Mouse (Mus musculus) limb, embryonic 11.5 days (tissue): ENCODE data around the gene Lrrc1. TPM values are rescaled to one million over a fixed set of nuclear protein-coding genes. Genes with fewer than 3 reads are reported as not detected.

Source experiments
- ATAC-seq: fragments of 200-750 bp; cut with Nextera tagmentation; 2 replicates; pipeline ENCODE4 v1.8.0; 2017; ENCODE audit warnings: low read depth; ENCODE audit not compliant: insufficient number of reproducible peaks, low FRiP score, low TSS enrichment
- DNase-seq: peaks from one replicate; pipeline ENCODE4 v3.0.0-alpha.2; 2015; ENCODE audit warnings: low spot score
- H3K27ac ChIP-seq: fragments of 300-500 bp; sonication (generic); replicated peaks from 2 replicates; pipeline ENCODE4 v1.5.1; 2014; ENCODE audit warnings: low read depth, mild to moderate bottlenecking, low read length
- H3K27me3 ChIP-seq: fragments of 300-500 bp; sonication (generic); 2 replicates; pipeline ENCODE4 v1.6.1; 2014; ENCODE audit warnings: mild to moderate bottlenecking, low read length, mixed read lengths; ENCODE audit not compliant: control insufficient read depth, insufficient read depth
- H3K36me3 ChIP-seq: fragments of 300-500 bp; sonication (generic); 2 replicates; pipeline ENCODE4 v1.6.1; 2014; ENCODE audit warnings: mild to moderate bottlenecking, low read length, moderate library complexity, mixed read lengths; ENCODE audit not compliant: control insufficient read depth, insufficient read depth
- H3K4me1 ChIP-seq: fragments of 300-500 bp; sonication (generic); 2 replicates; pipeline ENCODE4 v1.6.1; 2014; ENCODE audit warnings: low read length, mixed read lengths; ENCODE audit not compliant: control insufficient read depth, insufficient read depth
- H3K4me2 ChIP-seq: fragments of 300-500 bp; sonication (generic); 2 replicates; pipeline ENCODE4 v1.6.1; 2014; ENCODE audit warnings: low read depth, mild to moderate bottlenecking, moderate library complexity; ENCODE audit not compliant: severe bottlenecking
- H3K4me3 ChIP-seq: fragments of 300-500 bp; sonication (generic); 2 replicates; pipeline ENCODE4 v1.5.1; 2014; ENCODE audit warnings: low read depth, low read length
- H3K9ac ChIP-seq: fragments of 300-500 bp; sonication (generic); 2 replicates; pipeline ENCODE4 v1.6.1; 2014; ENCODE audit warnings: mild to moderate bottlenecking, low read length
- H3K9me3 ChIP-seq: fragments of 300-500 bp; sonication (generic); 2 replicates; pipeline ENCODE4 v1.6.1; 2016; ENCODE audit warnings: low read length; ENCODE audit not compliant: control insufficient read depth
- WGBS: fragments of 180-500 bp; shearing (Covaris S2); extraction: QIAGEN DNeasy Blood & Tissue Kit; methylation state at CpG from one replicate; pipeline ENCODE4 v1.1.7; 2014; 5-methylcytosine and 5-hydroxymethylcytosine counted together
- polyA plus RNA-seq: library from polyadenylated mRNA; unstranded; fragments of >200 nt; fragmentation: Nextera tagmentation; extraction: Ambion mirVana; gene quantifications from 2 replicates; pipeline ENCODE4 v1.2.1, GENCODE M21; 2014

Lrrc1 gene
- polyA plus RNA-seq, 1 experiment from 2014 or later = 7.1 TPM

DNA sequence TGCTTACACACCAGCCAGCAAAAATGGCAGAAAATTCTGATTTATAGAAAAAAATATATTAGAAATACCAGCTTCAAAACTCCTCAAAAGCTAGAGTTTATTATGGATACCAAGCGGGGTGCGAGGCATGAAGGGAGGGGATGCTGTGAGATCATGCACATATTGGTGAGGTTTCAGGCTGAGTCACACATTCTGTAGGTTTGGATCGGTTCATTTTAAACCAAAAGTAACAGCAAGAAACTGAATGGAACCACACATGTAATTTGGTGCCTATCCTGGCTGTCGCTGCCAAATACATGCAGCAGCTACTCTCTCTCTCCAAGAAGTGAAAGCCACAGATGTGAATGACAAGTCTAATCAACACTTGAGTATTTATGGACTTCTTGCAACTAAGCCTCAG is 99.8 kb downstream of the Lrrc1 start:
- DNase-seq (no peak), ATAC-seq (no peak)
- H3K36me3 ChIP-seq = no peaks in the 10 kb centered on the region; the same call in 1 of the 2 replicates
- WGBS = 90% methylated on average over 4 of the region's 4 CpGs
- H3K4me3 ChIP-seq = no peak overlapping the region
- H3K27ac ChIP-seq = no peak overlapping the region
- no peaks in the 10 kb centered on the region for H3K9me3 ChIP-seq
- no peak overlapping the region for H3K4me2 ChIP-seq
- H3K4me1 ChIP-seq = no peaks in the 10 kb centered on the region
- H3K9ac ChIP-seq = no peak overlapping the region
- H3K27me3 ChIP-seq = no peaks in the 10 kb centered on the region

DNA sequence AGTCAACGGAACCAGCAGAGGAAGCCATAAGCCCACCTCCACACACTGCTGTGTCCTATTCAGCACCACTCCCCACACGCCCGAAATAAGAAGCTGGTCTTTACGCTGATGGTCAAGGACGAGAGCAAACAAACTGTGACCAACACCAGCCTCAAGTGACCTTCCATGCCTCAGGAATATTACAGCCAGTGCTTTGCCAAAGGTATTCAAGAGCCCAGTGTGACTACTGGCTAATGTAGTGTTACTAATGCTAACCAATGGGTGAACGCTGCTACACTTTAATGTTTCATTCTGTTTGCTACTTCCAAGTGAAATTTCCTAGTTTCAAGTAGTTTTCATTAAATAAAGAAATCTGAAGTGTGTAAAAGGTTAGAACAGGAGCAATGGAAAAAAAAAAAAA is 105.3 kb downstream of the Lrrc1 start:
- Histone ChIP-seq H3K27ac (no peak overlapping the region), H3K4me3 (no peak overlapping the region), H3K36me3 (no peaks in the 10 kb centered on the region; the same call in 1 of the 2 replicates), H3K4me1 (no peaks in the 10 kb centered on the region), H3K9ac (no peak overlapping the region), H3K4me2 (no peak overlapping the region), H3K27me3 (no peaks in the 10 kb centered on the region), H3K9me3 (no peaks in the 10 kb centered on the region)
- 86% methylated on average over 6 of the region's 6 CpGs for WGBS
- DNase-seq (no peak), ATAC-seq (no peak)

DNA sequence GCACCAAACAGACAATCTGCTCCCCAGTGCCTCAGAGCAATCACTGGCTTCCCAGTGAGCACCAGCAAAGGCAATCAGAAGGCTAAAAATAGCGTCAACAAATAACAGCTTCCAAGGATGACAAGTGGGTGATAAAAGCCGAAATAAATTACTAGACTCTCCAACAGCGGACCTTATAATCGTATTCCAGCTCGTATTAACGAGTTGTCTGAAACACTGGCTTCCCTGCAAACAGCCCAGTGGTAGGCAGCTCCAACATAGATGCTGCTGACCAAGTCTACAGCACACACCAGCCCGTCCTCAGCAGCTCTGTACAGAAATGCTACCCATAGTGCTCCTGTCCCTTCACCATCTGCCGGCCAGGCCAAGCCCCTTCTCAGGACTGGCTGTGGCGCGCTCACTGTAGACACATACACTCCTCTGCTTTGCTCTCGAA is 105.8 kb downstream of the Lrrc1 start:
- H3K4me1 ChIP-seq = no peaks in the 10 kb centered on the region
- no peak for ATAC-seq
- no peak overlapping the region for H3K4me3 ChIP-seq
- H3K9me3 ChIP-seq = no peaks in the 10 kb centered on the region
- no peak for DNase-seq
- WGBS = 61% methylated on average over 11 of the region's 11 CpGs
- no peak overlapping the region for H3K4me2 ChIP-seq
- H3K27me3 ChIP-seq = no peaks in the 10 kb centered on the region
- H3K36me3 ChIP-seq = no peaks in the 10 kb centered on the region; the same call in 1 of the 2 replicates
- H3K9ac ChIP-seq = no peak overlapping the region
- H3K27ac ChIP-seq = no peak overlapping the region

DNA sequence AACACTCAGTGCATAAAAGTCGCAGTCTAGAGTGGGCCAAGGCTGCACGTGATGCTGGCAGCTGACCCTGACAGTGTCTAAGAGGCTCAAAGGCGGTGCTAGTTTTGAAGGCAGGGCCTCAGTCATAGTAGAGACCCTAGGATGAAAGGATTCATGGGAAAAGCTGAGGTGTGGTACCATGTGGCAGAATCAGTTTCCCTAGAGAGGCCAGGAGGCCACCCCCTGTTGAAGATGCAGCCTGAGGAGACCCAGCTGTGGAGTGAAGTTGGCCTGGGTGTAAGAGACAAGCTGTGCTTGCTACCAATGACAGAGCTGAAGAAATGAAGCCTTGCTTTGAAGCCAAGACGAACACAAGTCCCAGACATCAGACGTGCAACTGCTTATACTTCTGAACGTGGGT is 107.5 kb downstream of the Lrrc1 start:
- H3K9me3 ChIP-seq = no peaks in the 10 kb centered on the region
- no peak overlapping the region for H3K27ac ChIP-seq
- DNase-seq = no peak
- no peaks in the 10 kb centered on the region; the same call in 1 of the 2 replicates for H3K36me3 ChIP-seq
- no peaks in the 10 kb centered on the region for H3K27me3 ChIP-seq
- no peak overlapping the region for H3K4me3 ChIP-seq
- no peak for ATAC-seq
- no peaks in the 10 kb centered on the region for H3K4me1 ChIP-seq
- WGBS = 91% methylated on average over 6 of the region's 6 CpGs
- no peak overlapping the region for H3K4me2 ChIP-seq
- no peak overlapping the region for H3K9ac ChIP-seq

DNA sequence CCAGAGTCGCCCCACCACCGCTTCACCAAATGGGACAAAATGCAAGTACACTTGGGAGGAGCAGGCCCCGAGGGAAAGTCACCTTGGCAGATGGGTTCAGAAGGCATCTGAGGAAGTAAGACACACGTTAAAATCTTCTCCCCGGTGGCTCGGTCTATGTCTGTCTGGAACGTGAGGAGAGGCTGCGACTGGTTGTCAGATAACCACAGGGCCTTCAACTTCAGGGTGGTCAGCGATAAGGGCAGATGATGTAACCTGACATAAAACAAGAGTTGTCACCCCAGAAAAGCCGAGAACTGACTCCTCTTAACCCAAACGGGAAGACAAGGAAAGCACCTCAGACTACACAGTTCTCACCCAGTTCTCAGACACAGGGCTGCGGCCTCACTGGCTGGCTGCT is 109.7 kb downstream of the Lrrc1 start:
- H3K9ac ChIP-seq = no peak overlapping the region
- no peak overlapping the region for H3K4me3 ChIP-seq
- no peak for ATAC-seq
- H3K36me3 ChIP-seq = no peaks in the 10 kb centered on the region
- H3K27ac ChIP-seq = no peak overlapping the region
- no peaks in the 10 kb centered on the region for H3K9me3 ChIP-seq
- 74% methylated on average over 12 of the region's 12 CpGs for WGBS
- H3K4me1 ChIP-seq = no peaks in the 10 kb centered on the region
- no peaks in the 10 kb centered on the region for H3K27me3 ChIP-seq
- DNase-seq = no peak
- H3K4me2 ChIP-seq = no peak overlapping the region

DNA sequence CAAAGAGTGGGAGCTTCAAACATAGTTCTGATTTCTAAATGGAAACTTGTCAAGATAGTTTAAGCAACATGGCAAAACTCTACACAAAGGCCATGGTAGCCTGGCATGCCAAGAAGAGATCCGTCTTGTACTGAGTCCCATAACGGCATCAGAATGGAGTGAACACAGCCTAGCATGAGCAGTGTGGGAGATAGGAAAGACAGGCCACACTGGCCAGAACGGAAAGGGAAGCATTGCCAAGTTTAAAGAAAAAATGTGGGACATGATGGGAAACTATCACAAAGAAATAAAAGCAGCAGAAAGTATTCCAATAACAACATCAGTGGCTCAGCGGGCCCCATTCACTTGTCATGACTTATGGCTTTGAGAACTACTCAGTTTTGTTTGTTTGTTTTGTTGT is 111.2 kb downstream of the Lrrc1 start:
- Histone ChIP-seq H3K4me3 (no peak overlapping the region), H3K27ac (no peak overlapping the region), H3K27me3 (no peaks in the 10 kb centered on the region), H3K4me2 (no peak overlapping the region), H3K9me3 (no peaks in the 10 kb centered on the region), H3K9ac (no peak overlapping the region), H3K36me3 (no peaks in the 10 kb centered on the region), H3K4me1 (0 out of 2 replicates have a peak, but pooled peaks cover 3% of the 10 kb centered on the region)
- 92% methylated on average over 4 of the region's 4 CpGs for WGBS
- DNase-seq (no peak), ATAC-seq (no peak)

DNA sequence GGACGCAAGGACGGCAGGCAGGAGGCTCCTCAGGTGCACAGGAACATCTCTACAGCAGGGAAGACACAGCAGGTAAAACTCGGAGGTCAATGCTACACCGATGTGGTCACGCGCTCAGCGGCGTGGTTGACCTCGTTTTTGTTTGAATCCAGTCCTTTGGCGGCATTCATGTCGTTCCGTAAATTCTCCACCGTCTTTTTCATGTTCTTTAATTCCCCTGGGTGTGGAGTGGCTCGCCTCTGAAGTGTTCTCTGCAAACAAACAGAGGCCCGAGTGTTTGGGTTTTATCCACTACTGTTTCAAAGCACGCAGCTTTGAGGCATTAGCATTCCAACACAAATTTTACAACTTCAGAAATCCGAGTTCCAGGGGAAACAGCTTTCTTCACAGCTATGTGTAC is 112.6 kb downstream of the Lrrc1 start:
- ATAC-seq = no peak
- no peak overlapping the region for H3K4me3 ChIP-seq
- no peak overlapping the region for H3K9ac ChIP-seq
- 65% methylated on average over 17 of the region's 17 CpGs for WGBS
- peaks cover 7% of the 10 kb centered on the region; the same call in 1 of the 2 replicates for H3K4me1 ChIP-seq
- no peaks in the 10 kb centered on the region for H3K36me3 ChIP-seq
- no peak for DNase-seq
- no peak overlapping the region for H3K4me2 ChIP-seq
- no peaks in the 10 kb centered on the region for H3K27me3 ChIP-seq
- no peak overlapping the region for H3K27ac ChIP-seq
- H3K9me3 ChIP-seq = no peaks in the 10 kb centered on the region

DNA sequence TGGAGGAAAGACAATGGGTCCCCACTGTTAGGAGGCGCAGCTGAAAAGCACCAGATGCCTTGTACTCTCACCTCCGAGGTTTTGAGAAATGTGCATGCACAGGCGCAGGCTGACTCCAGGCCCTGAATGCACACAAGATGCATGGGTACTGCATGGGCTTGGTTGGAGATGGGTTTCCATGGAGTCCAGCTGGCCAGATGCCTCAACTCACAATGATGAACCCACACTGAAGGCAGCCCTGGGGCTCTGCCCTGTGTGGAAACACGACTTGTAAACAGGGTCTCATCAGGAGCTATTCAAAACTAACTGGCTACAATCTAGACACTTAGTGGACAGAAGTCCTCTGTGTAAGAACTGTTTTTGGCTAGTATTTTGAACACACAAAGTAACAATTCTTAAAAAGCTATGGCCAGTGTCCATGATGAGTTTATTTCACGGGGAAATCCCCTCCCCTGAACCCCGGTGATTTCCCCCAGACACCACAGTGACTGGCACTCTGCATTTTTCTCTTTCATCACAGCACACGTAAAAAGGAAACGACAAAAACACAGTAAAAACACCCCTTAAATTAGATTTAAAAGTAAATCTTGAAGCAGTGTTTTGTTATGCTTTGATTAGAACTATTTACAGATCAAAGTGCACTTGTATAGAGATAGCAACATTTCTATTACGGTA is 114.1 kb downstream of the Lrrc1 start:
- Histone ChIP-seq H3K27ac (no peak overlapping the region), H3K4me2 (no peak overlapping the region), H3K4me1 (peaks cover 7% of the 10 kb centered on the region; the same call in 1 of the 2 replicates), H3K9ac (no peak overlapping the region), H3K36me3 (no peaks in the 10 kb centered on the region), H3K9me3 (no peaks in the 10 kb centered on the region), H3K4me3 (no peak overlapping the region), H3K27me3 (no peaks in the 10 kb centered on the region)
- WGBS = 79% methylated on average over 9 of the region's 9 CpGs
- ATAC-seq = no peak
- no peak for DNase-seq
